Mouse (Mus musculus): ENCODE results near the gene Prkce. TPM values are rescaled to one million over a fixed set of nuclear protein-coding genes. Genes with fewer than 3 reads are reported as not detected.

Prkce gene
- polyA plus RNA-seq, 1 experiment from 2014 or later, result 12.2 TPM

GRCm38 (mm10) chr17:86527298-86527697 lies 359.7 kb downstream of the Prkce start:
- H3K27me3 ChIP-seq (ENCODE audit: control insufficient read depth, insufficient read depth, low read length), result no peaks in the 10 kb centered on the region
- WGBS, result 89% methylated on average over 5 of the region's 5 CpGs
- H3K4me2 ChIP-seq (ENCODE audit: low read length), result no peak overlapping the region
- no peak overlapping the region for H3K9ac ChIP-seq (ENCODE audit: low read length)
- H3K36me3 ChIP-seq (ENCODE audit: control insufficient read depth, insufficient read depth, low read length), result no peaks in the 10 kb centered on the region
- H3K4me3 ChIP-seq (ENCODE audit: control insufficient read depth in 1 of 2, insufficient read depth in 1 of 2, low read depth in 1 of 2, low read length in 2 of 2), result no peak overlapping the region
- peaks cover 4 to 7% of the 10 kb centered on the region in 2 experiments for H3K4me1 ChIP-seq (ENCODE audit: control insufficient read depth in 2 of 2, insufficient read depth in 2 of 2, low read length in 2 of 2)
- no peak for ATAC-seq (ENCODE audit: insufficient number of reproducible peaks, insufficient read depth, low FRiP score, low read depth)
- H3K27ac ChIP-seq (replicated peaks in 1 of 2; ENCODE audit: control insufficient read depth in 1 of 2, insufficient read depth in 1 of 2, low read depth in 2 of 2, low read length in 2 of 2), result no peak overlapping the region
- no peaks in the 10 kb centered on the region for H3K9me3 ChIP-seq (ENCODE audit: control insufficient read depth, low read length)

GRCm38 (mm10) chr17:86529003-86529402 lies 361.4 kb downstream of the Prkce start:
- no peak for ATAC-seq (ENCODE audit: insufficient number of reproducible peaks, insufficient read depth, low FRiP score, low read depth)
- Histone ChIP-seq H3K4me1 (ENCODE audit: control insufficient read depth in 2 of 2, insufficient read depth in 2 of 2, low read length in 2 of 2) (peaks cover 13 to 17% of the 10 kb centered on the region in 2 experiments), H3K27me3 (ENCODE audit: control insufficient read depth, insufficient read depth, low read length) (no peaks in the 10 kb centered on the region), H3K9ac (ENCODE audit: low read length) (no peak overlapping the region), H3K36me3 (ENCODE audit: control insufficient read depth, insufficient read depth, low read length) (no peaks in the 10 kb centered on the region), H3K4me2 (ENCODE audit: low read length) (no peak overlapping the region), H3K9me3 (ENCODE audit: control insufficient read depth, low read length) (no peaks in the 10 kb centered on the region), H3K27ac (replicated peaks in 1 of 2; ENCODE audit: control insufficient read depth in 1 of 2, insufficient read depth in 1 of 2, low read depth in 2 of 2, low read length in 2 of 2) (no peak overlapping the region), H3K4me3 (ENCODE audit: control insufficient read depth in 1 of 2, insufficient read depth in 1 of 2, low read depth in 1 of 2, low read length in 2 of 2) (no peak overlapping the region)
- 55% methylated on average over 10 of the region's 10 CpGs for WGBS

- Histone ChIP-seq H3K4me1 (ENCODE audit: control insufficient read depth in 2 of 2, insufficient read depth in 2 of 2, low read length in 2 of 2) (peaks cover 13 to 17% of the 10 kb centered on the region in 2 experiments), H3K27me3 (ENCODE audit: control insufficient read depth, insufficient read depth, low read length) (no peaks in the 10 kb centered on the region), H3K27ac (replicated peaks in 1 of 2; ENCODE audit: control insufficient read depth in 1 of 2, insufficient read depth in 1 of 2, low read depth in 2 of 2, low read length in 2 of 2) (no peak overlapping the region), H3K4me3 (ENCODE audit: control insufficient read depth in 1 of 2, insufficient read depth in 1 of 2, low read depth in 1 of 2, low read length in 2 of 2) (no peak overlapping the region), H3K4me2 (ENCODE audit: low read length) (no peak overlapping the region), H3K36me3 (ENCODE audit: control insufficient read depth, insufficient read depth, low read length) (no peaks in the 10 kb centered on the region), H3K9ac (ENCODE audit: low read length) (no peak overlapping the region), H3K9me3 (ENCODE audit: control insufficient read depth, low read length) (no peaks in the 10 kb centered on the region)
- WGBS, result 51% methylated on average over 4 of the region's 4 CpGs
- ATAC-seq (ENCODE audit: insufficient number of reproducible peaks, insufficient read depth, low FRiP score, low read depth), result no peak
These were observed 361.8 kb downstream of the Prkce start for GRCm38 (mm10) chr17:86529411-86529810.

- no peaks in the 10 kb centered on the region for H3K27me3 ChIP-seq (ENCODE audit: control insufficient read depth, insufficient read depth, low read length)
- ATAC-seq (ENCODE audit: insufficient number of reproducible peaks, insufficient read depth, low FRiP score, low read depth), result no peak
- H3K4me2 ChIP-seq (ENCODE audit: low read length), result no peak overlapping the region
- WGBS, result 63% methylated on average over 6 of the region's 6 CpGs
- H3K36me3 ChIP-seq (ENCODE audit: control insufficient read depth, insufficient read depth, low read length), result no peaks in the 10 kb centered on the region
- no peak overlapping the region for H3K27ac ChIP-seq (replicated peaks in 1 of 2; ENCODE audit: control insufficient read depth in 1 of 2, insufficient read depth in 1 of 2, low read depth in 2 of 2, low read length in 2 of 2)
- no peak overlapping the region for H3K9ac ChIP-seq (ENCODE audit: low read length)
- H3K9me3 ChIP-seq (ENCODE audit: control insufficient read depth, low read length), result no peaks in the 10 kb centered on the region
- peaks cover 16 to 24% of the 10 kb centered on the region in 2 experiments for H3K4me1 ChIP-seq (ENCODE audit: control insufficient read depth in 2 of 2, insufficient read depth in 2 of 2, low read length in 2 of 2)
- no peak overlapping the region for H3K4me3 ChIP-seq (ENCODE audit: control insufficient read depth in 1 of 2, insufficient read depth in 1 of 2, low read depth in 1 of 2, low read length in 2 of 2)
These were observed 363.6 kb downstream of the Prkce start for GRCm38 (mm10) chr17:86531231-86531630.

- H3K4me1 ChIP-seq (ENCODE audit: control insufficient read depth in 2 of 2, insufficient read depth in 2 of 2, low read length in 2 of 2), result peaks cover 19 to 35% of the 10 kb centered on the region in 2 experiments
- peak overlapping the region; percentile 22; the same call in 1 of the 2 replicates for H3K4me2 ChIP-seq (ENCODE audit: low read length)
- H3K36me3 ChIP-seq (ENCODE audit: control insufficient read depth, insufficient read depth, low read length), result no peaks in the 10 kb centered on the region
- no peak overlapping the region for H3K4me3 ChIP-seq (ENCODE audit: control insufficient read depth in 1 of 2, insufficient read depth in 1 of 2, low read depth in 1 of 2, low read length in 2 of 2)
- peak overlapping the region; percentile 22; the same call in 1 of the 2 replicates for H3K9ac ChIP-seq (ENCODE audit: low read length)
- no peaks in the 10 kb centered on the region for H3K27me3 ChIP-seq (ENCODE audit: control insufficient read depth, insufficient read depth, low read length)
- H3K9me3 ChIP-seq (ENCODE audit: control insufficient read depth, low read length), result no peaks in the 10 kb centered on the region
- H3K27ac ChIP-seq (replicated peaks in 1 of 2; ENCODE audit: control insufficient read depth in 1 of 2, insufficient read depth in 1 of 2, low read depth in 2 of 2, low read length in 2 of 2), result peak overlapping the region in 1 of 2 experiments; percentile 7; a peak in 1 of 4 replicates
- 69% methylated on average over 17 of the region's 17 CpGs for WGBS
- ATAC-seq (ENCODE audit: insufficient number of reproducible peaks, insufficient read depth, low FRiP score, low read depth), result no peak
These were observed 365.4 kb downstream of the Prkce start for GRCm38 (mm10) chr17:86532783-86533548.

GRCm38 (mm10) chr17:86533549-86533851 lies 365.9 kb downstream of the Prkce start:
- peaks cover 19 to 35% of the 10 kb centered on the region in 2 experiments for H3K4me1 ChIP-seq (ENCODE audit: control insufficient read depth in 2 of 2, insufficient read depth in 2 of 2, low read length in 2 of 2)
- peak overlapping the region; percentile 22; the same call in 1 of the 2 replicates for H3K9ac ChIP-seq (ENCODE audit: low read length)
- no peaks in the 10 kb centered on the region for H3K9me3 ChIP-seq (ENCODE audit: control insufficient read depth, low read length)
- H3K36me3 ChIP-seq (ENCODE audit: control insufficient read depth, insufficient read depth, low read length), result no peaks in the 10 kb centered on the region
- ATAC-seq (ENCODE audit: insufficient number of reproducible peaks, insufficient read depth, low FRiP score, low read depth), result no peak
- peak overlapping the region; percentile 22; the same call in 1 of the 2 replicates for H3K4me2 ChIP-seq (ENCODE audit: low read length)
- peak overlapping the region in 1 of 2 experiments; percentile 46; a peak in 1 of 4 replicates for H3K27ac ChIP-seq (replicated peaks in 1 of 2; ENCODE audit: control insufficient read depth in 1 of 2, insufficient read depth in 1 of 2, low read depth in 2 of 2, low read length in 2 of 2)
- H3K27me3 ChIP-seq (ENCODE audit: control insufficient read depth, insufficient read depth, low read length), result no peaks in the 10 kb centered on the region
- H3K4me3 ChIP-seq (ENCODE audit: control insufficient read depth in 1 of 2, insufficient read depth in 1 of 2, low read depth in 1 of 2, low read length in 2 of 2), result no peak overlapping the region
- 33% methylated on average over 11 of the region's 11 CpGs for WGBS

- Histone ChIP-seq H3K9ac (ENCODE audit: low read length) (no peak overlapping the region), H3K4me2 (ENCODE audit: low read length) (no peak overlapping the region), H3K27ac (replicated peaks in 1 of 2; ENCODE audit: control insufficient read depth in 1 of 2, insufficient read depth in 1 of 2, low read depth in 2 of 2, low read length in 2 of 2) (0 out of 4 replicates have a peak overlapping the region, but pooled peaks of 1 of the 2 experiments have one; percentile 3)
These were observed 367.5 kb downstream of the Prkce start for GRCm38 (mm10) chr17:86535096-86535495.

More at GRCm38 (mm10) chr17:86535096-86535495, 367.5 kb downstream of the Prkce start:
- no peaks in the 10 kb centered on the region for H3K27me3 ChIP-seq (ENCODE audit: control insufficient read depth, insufficient read depth, low read length)
- no peak overlapping the region for H3K4me3 ChIP-seq (ENCODE audit: control insufficient read depth in 1 of 2, insufficient read depth in 1 of 2, low read depth in 1 of 2, low read length in 2 of 2)
- peaks cover 19 to 31% of the 10 kb centered on the region in 2 experiments for H3K4me1 ChIP-seq (ENCODE audit: control insufficient read depth in 2 of 2, insufficient read depth in 2 of 2, low read length in 2 of 2)
- no peaks in the 10 kb centered on the region for H3K9me3 ChIP-seq (ENCODE audit: control insufficient read depth, low read length)
- WGBS, result 55% methylated on average over 10 of the region's 10 CpGs
- no peak for ATAC-seq (ENCODE audit: insufficient number of reproducible peaks, insufficient read depth, low FRiP score, low read depth)
- no peaks in the 10 kb centered on the region for H3K36me3 ChIP-seq (ENCODE audit: control insufficient read depth, insufficient read depth, low read length)

All from heart, embryonic 14.5 days (tissue).